Mouse (Mus musculus) lung, adult 2 months (tissue): ENCODE measurements around the gene Fkbp2. TPM values are rescaled to one million over a fixed set of nuclear protein-coding genes. Genes with fewer than 3 reads are reported as not detected.

Source experiments
- DNase-seq: peaks from one replicate; pipeline ENCODE4 v3.0.0; 2022
- H3K4me1 ChIP-seq: fragments of 200-500 bp; 2 replicates; pipeline ENCODE4 v1.6.1; 2011; ENCODE audit warnings: low read length; ENCODE audit not compliant: control insufficient read depth, insufficient read depth
- H3K4me3 ChIP-seq: fragments of 200-500 bp; replicated peaks from 2 replicates; pipeline ENCODE3; 2011; ENCODE audit warnings: low read depth, mild to moderate bottlenecking, control low read depth, low read length; ENCODE audit errors: extremely low read depth
- CTCF ChIP-seq: fragments of 200-500 bp; IDR thresholded peaks from 2 replicates; pipeline ENCODE4 v1.5.1; 2011; ENCODE audit warnings: mild to moderate bottlenecking, low read length, control low read depth; ENCODE audit not compliant: insufficient read depth
- POLR2A ChIP-seq: fragments of 200-500 bp; IDR thresholded peaks from 2 replicates; pipeline ENCODE4 v1.6.1; 2011; ENCODE audit warnings: low read depth, mild to moderate bottlenecking, control low read depth, low read length, borderline replicate concordance; ENCODE audit errors: extremely low read depth
- WGBS: fragments of 180-500 bp; shearing (Covaris S2); methylation state at CpG from one replicate; pipeline ENCODE4 v1.1.7; 2018; 5-methylcytosine and 5-hydroxymethylcytosine counted together
- polyA plus RNA-seq: library from polyadenylated mRNA; depleted of rRNA; stranded (reverse); fragments of >200 nt; gene quantifications from 2 replicates; pipeline ENCODE4 v1.2.3, GENCODE M21; 2012; rRNA removed

Gene Fkbp2
- polyA plus RNA-seq, result 42.3 and 51.3 TPM in 2 replicates

DNA sequence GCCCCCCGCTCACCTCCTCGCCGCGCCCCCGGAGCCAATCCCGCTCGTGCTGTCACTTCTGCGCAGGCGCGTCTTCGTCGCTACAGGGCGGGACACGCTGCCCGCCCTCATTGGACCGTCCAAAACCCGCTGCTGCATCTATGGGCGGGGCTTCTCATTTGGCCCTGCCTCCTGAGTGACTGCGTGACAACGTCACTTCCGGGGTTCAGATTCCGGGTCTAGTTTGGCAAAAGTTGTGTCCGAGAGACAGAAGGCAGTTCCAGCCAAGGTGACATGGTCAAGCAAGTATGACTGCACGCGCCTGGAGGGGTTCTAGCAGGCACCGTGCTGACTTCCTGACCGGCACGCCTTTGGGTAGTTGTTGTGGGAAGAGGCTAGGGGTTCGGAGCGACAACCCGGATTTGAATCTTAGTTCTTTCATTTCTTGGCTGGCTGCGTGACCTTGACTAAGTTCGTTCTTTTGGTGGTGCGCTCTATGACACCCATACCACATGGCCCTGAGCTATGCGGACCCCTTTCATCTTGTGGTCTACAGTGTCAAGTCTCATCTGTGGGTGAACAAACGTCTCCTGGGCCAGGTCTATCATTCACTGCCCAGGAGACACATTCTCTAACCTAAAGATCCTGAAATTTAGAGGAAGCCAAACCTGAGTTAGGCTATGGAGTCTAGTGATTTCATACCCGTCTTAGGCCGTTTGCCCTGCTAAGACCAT is at the start of gene Fkbp2:
Gene Fkbp2, minus strand, starts transcription at position 121 of the 713 bp plus-strand sequence.
- peak; percentile 99 for DNase-seq
- WGBS, result 1% methylated on average over 38 of the region's 38 CpGs
- peaks cover 14% of the 10 kb centered on the region for H3K4me1 ChIP-seq
- peak within 1 kb of the TSS; percentile 83 for H3K4me3 ChIP-seq
- TF ChIP-seq CTCF (no peak), POLR2A (peak; percentile 98)

GRCm38 (mm10) chr19:7029531-7029930 is 49.2 kb upstream of the Fkbp2 start:
- H3K4me3 ChIP-seq, result no peak overlapping the region
- WGBS, result 90% methylated on average over 5 of the region's 5 CpGs

GRCm38 (mm10) chr19:7020224-7020641 is 39.9 kb upstream of the Fkbp2 start:
- H3K4me1 ChIP-seq, result no peaks in the 10 kb centered on the region
- no peak overlapping the region for H3K4me3 ChIP-seq
- peak; percentile 76 for TF ChIP-seq CTCF
- no peak for TF ChIP-seq POLR2A
- WGBS, result 40% methylated on average over 3 of the region's 3 CpGs
- peak; percentile 37 for DNase-seq

More at GRCm38 (mm10) chr19:7029531-7029930, 49.2 kb upstream of the Fkbp2 start:
- DNase-seq, result no peak
- H3K4me1 ChIP-seq, result no peaks in the 10 kb centered on the region
- no peak for TF ChIP-seq POLR2A
- no peak for TF ChIP-seq CTCF

GRCm38 (mm10) chr19:7019191-7019590 is 38.9 kb upstream of the Fkbp2 start, which contains the start of gene Fermt3:
Gene Fermt3 (minus strand): TSS chr19:7019469.
- DNase-seq, result peak; percentile 28
- WGBS, result 52% methylated on average over 5 of the region's 5 CpGs
- Histone ChIP-seq H3K4me3 (peak within 1 kb of the TSS; percentile 57), H3K4me1 (no peaks in the 10 kb centered on the region)
- TF ChIP-seq CTCF (no peak), POLR2A (peak; percentile 29; the same call in 1 of the 2 replicates)

DNA sequence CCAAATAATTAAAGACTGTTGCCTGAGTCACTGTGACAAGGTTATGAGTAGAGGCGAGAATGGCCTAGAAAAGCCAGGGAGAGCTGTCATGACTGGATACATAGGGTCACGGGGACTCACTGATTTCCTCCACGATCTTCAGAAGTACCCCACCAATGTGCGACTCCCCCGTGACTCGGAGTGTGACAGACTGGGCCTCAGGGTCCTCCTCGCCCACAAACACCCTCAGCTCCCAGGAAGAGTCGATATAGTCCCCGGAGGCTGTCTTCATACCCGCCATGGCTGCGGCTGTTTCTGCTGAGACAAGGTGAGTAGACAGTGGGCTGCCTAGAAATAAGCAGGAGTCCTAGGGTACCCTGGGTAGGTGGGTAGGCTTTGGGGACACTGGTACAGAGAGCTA is 38.2 kb upstream of the Fkbp2 start:
- peak overlapping the region; percentile 57 for H3K4me3 ChIP-seq
- TF ChIP-seq CTCF, result no peak
- DNase-seq, result no peak
- WGBS, result 85% methylated on average over 11 of the region's 11 CpGs
- H3K4me1 ChIP-seq, result no peaks in the 10 kb centered on the region

DNA sequence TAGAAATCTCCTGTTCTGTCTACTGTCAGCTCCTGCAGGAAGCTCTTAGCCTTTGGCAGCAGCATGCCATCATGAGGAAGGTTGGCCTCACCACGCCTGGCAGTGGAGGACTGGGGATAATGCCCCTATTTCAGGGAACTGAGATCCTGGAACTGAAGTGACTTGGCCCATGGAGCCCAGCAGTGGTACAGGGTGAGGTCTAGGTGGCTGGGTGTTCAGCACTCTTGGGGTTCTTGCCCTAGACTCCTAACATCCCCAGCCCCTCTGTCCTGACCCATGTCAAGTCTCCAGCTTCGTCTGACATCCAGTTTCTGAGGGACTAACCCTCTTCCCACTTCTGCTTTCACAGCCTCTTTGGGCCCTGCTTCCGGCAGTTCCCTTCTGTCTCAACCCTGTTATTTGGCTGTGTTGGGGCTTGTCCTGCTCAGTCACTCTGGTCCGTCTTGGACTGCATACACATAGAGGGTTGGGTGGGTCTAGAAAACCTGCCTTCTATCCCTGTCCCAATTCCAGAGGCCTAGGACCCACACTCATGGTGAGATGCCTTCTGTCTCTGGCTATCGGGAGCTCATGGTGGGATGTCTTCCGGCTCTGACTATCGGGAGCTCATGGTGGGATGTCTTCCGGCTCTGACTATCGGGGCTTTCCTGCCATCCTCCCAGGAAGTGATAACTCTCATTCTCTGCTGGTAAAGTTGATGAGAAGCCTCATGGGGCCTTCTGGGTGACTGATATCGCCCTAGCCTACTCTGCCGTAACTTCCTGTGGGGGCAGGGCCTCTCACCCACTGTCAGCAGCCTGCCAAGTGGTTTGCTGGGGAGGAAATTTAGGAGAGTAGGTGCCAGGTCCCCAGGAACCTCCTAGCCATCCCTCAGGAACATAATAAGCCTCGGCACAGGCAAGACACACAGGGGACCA is 37.5 kb upstream of the Fkbp2 start:
- peak overlapping the region; percentile 31 for H3K4me3 ChIP-seq
- WGBS, result 46% methylated on average over 12 of the region's 12 CpGs
- no peaks in the 10 kb centered on the region for H3K4me1 ChIP-seq
- TF ChIP-seq CTCF (no peak), POLR2A (no peak)
- DNase-seq, result no peak

GRCm38 (mm10) chr19:7014481-7015135 is 34.3 kb upstream of the Fkbp2 start:
- no peak for TF ChIP-seq CTCF
- TF ChIP-seq POLR2A, result no peak
- Histone ChIP-seq H3K4me1 (no peaks in the 10 kb centered on the region), H3K4me3 (no peak overlapping the region)
- DNase-seq, result no peak
- WGBS, result 89% methylated on average over 20 of the region's 20 CpGs

DNA sequence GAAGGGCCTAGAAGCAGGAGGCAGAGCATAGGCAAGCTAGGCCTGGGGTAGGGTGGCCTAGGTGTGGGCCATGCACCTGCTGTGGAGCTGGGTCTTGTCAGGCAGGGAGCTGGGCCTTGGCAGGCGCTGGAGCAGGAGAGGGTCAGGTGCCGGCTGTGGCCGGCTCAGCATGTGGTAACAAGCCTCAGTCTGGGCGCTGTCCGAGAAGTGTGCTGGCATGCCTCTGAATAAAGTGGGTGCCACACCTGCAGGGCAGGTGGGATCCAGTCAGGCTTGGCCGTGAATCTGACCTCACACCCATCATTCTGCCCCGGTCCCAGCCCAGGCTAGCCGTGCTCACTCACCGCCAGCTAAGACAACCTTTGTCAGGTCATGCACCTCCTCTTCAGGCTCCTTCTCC is 33.7 kb upstream of the Fkbp2 start:
- 86% methylated on average over 9 of the region's 9 CpGs for WGBS
- H3K4me3 ChIP-seq, result no peak overlapping the region

DNA sequence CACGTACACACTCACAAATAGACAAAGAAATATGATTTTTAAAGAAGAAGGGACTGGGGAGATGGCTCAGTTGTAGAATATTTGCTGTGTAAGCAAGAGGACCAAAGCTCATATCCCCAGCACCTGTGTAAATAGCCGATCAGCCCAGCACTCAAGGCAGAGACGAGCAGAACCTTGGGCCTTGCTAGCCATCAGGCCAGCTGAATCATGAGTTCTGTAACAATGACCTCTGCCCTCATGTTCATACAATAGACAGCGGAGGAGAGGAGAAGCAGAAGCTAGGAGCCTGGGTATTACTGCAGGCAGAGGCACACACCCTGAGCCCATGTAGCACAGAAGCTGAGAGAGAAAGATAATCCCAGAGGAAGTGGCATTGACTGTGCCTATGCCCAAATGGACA is 32.1 kb upstream of the Fkbp2 start:
- DNase-seq, result no peak
- 73% methylated on average over 4 of the region's 4 CpGs for WGBS
- TF ChIP-seq CTCF (no peak), POLR2A (no peak)
- H3K4me1 ChIP-seq, result no peaks in the 10 kb centered on the region
- H3K4me3 ChIP-seq, result no peak overlapping the region

More for the DNA sequence above, 33.7 kb upstream of the Fkbp2 start:
- TF ChIP-seq CTCF (no peak), POLR2A (no peak)
- no peak for DNase-seq
- H3K4me1 ChIP-seq, result no peaks in the 10 kb centered on the region
